Mouse (Mus musculus) myocyte (in vitro differentiated cells): ENCODE results near the gene Slc8a1.

Experiments
- CEBPB ChIP-seq: IDR thresholded peaks from 2 replicates; pipeline ENCODE4 v1.6.1; 2011; ENCODE audit warnings: mild to moderate bottlenecking, moderate library complexity; ENCODE audit not compliant: poor library complexity, insufficient read depth, severe bottlenecking
- E2F4 ChIP-seq: IDR thresholded peaks from one replicate; pipeline ENCODE4 v1.6.1; 2011; ENCODE audit warnings: mild to moderate bottlenecking, control low read depth, moderate library complexity; ENCODE audit not compliant: insufficient read depth
- MAX ChIP-seq: IDR thresholded peaks from one replicate; pipeline ENCODE4 v1.6.1; 2011; ENCODE audit warnings: low read depth, mild to moderate bottlenecking, control low read depth
- POLR2A ChIP-seq: IDR thresholded peaks from one replicate; pipeline ENCODE4 v1.6.1; 2011; ENCODE audit warnings: low read depth, mild to moderate bottlenecking, control low read depth, moderate library complexity; ENCODE audit not compliant: insufficient read length
- TCF12 ChIP-seq: IDR thresholded peaks from one replicate; pipeline ENCODE4 v1.6.1; 2011; ENCODE audit warnings: mild to moderate bottlenecking, control low read depth; ENCODE audit not compliant: poor library complexity, insufficient read depth, severe bottlenecking

GRCm38 (mm10) chr17:81546525-81546924 lies 191.7 kb downstream of the Slc8a1 start:
- TF ChIP-seq POLR2A, result no peak
- TF ChIP-seq MAX, result no peak
- no peak for TF ChIP-seq CEBPB
- no peak for TF ChIP-seq E2F4
- no peak for TF ChIP-seq TCF12
